Mouse (Mus musculus): ENCODE results near the gene Ppp1ca.

The Ppp1ca gene

DNA sequence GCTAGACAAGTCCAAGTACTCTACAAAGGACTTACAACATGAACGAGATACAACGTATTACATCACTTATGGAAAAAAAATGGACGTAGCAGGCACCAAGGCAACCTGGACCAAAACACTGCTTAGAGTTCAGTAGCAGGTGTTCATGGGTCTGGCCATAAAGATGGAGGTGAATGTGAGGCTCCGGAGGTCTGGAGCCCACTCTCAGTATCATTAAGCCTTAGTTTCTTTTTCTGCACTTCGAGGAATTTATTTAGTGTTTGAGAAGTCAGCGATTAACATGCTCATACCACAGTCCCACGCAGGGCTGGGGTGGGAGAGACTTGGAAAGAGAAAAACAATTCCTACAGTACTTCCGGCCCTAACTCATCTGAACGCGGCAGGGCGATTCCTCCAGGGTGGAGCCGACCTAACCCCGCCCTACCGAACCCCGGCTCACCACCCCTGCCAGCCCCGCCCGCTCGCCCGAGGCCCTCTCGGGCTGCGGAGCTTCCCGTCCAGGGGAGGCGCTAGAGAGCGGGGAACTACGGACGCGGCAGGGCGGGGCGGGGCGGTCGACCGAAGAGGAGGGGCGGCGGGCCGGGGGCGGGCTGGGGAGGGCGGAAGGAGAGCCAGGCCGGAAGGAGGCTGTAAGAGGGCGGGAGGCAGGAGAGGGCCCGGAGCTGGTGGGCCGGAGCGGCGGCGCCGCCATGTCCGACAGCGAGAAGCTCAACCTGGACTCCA is at the start of gene Ppp1ca:
Gene Ppp1ca, plus strand, starts transcription at position 538 of the 723 bp plus-strand sequence.
- DNase-seq (ENCODE audit: low spot score), result peak; percentile 94

DNA sequence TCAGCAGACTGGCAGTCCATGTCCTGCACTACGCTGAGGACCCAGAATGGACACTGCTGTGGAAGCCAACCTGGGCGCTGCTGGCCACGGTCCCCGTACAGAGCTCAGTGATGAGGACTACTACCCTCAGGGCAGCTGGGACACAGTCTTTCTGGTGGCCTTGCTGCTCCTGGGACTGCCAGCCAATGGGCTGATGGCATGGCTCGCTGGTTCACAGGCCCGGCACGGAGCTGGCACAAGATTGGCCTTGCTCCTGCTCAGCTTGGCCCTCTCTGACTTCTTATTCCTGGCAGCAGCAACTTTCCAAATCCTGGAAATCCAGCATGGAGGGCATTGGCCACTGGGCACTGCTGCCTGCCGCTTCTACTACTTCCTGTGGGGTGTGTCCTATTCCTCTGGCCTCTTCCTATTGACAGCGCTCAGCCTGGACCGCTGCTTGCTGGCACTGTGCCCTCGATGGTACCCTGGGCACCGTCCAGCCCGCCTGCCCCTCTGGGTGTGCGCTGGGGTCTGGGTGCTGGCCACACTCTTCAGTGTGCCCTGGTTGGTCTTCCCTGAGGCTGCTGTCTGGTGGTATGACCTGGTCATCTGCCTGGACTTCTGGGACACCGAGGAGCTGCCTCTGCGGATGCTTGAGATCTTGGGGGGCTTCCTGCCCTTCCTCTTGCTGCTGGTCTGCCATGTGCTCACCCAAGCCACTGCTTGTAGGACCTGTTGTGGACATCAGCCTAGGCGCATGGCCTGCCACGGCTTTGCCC is 49.3 kb upstream of the Ppp1ca start:
- no peak for DNase-seq (ENCODE audit: low spot score)

DNA sequence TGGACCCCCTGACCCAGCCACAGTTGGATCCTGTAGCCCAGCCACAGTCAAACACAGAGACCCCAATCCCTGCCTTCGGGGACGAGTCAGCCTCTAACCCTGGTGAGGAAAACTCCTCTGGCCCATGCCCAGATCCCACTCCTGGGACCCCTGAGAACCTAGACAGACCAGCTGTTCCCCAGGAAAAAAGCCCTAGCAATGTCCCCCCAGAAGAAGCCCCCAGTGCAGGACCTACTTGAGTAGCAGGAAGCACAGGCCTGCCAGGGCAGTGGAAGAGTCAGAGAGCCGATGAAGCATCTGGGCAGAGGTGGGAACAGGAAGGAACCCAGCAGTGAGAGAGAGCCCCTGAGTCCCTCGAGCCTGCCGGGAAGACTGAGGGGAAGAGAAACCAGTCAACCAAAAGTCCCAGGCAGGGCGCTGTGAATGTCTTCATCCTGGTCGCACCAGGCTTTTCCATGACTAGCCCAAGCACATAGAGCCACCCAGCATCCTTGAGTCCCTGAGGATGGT is 48.1 kb upstream of the Ppp1ca start, which contains the start of gene Cabp4:
Gene Cabp4, minus strand, starts transcription at position 275 of the 510 bp plus-strand sequence.
- DNase-seq (ENCODE audit: low spot score), result no peak

DNA sequence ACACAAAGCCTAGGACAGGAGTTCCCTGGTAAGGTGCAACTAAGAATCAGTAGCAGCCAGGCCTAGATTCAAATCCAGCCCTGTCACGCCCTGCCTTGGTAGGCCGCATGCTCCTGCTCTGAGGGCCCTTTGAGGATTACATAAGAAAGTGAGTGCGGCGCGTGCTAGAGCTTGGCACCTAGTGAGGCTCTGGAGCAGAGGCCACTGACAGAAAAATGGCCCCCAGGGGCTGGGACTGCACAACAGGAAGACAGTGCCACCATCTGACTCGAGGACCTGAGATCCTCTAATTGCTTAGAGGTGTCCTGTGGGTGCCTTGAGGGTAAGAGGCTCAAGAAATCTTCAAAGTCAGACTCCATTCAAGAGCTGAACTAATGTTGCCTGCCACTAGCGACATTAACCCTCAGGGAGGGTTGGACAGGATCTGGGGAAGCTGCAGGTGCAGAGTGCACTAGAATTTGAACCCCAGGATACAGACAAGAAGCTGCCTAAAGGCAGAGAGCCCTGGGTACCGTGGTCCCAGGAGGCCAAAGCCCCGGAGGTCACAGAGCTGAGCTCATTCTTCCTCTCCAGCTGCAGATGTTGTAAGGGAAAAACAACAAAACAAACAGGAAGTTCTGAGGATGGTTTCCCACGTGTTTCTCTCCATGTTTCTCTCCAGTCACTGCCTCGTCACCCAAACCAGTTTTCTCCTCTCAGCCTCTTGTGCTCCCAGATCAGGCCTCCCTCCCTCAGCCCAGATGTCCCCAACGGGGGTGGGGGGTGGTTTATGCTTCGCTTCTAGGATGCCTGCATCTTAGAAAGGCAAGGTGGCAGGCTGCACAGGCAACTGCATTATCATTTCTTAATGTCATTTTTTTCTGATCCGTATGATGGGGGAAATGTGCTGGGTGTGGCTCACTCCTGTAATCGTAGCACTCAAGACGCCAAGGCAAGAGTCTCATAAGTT is 47.0 kb upstream of the Ppp1ca start:
- no peak for DNase-seq (ENCODE audit: low spot score)

DNA sequence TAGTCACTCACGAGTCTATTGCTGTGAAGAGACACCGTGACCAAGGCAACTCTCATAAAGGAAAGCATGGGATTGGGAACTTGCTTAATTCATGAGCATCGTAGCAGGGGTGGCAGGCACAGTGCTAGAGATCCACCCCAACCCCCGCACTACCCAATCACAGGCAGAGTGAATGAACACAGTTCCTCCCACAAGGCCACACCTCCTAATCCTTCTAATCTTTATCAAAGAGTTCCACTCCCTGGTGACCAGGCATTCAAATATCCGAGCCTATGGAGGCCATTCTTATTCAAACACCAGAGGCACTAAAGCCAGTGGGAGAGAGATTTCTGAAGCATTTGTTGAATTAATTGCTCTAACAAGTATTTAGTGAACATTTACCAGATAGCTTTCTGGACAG is 45.9 kb upstream of the Ppp1ca start:
- DNase-seq (ENCODE audit: low spot score), result no peak

DNA sequence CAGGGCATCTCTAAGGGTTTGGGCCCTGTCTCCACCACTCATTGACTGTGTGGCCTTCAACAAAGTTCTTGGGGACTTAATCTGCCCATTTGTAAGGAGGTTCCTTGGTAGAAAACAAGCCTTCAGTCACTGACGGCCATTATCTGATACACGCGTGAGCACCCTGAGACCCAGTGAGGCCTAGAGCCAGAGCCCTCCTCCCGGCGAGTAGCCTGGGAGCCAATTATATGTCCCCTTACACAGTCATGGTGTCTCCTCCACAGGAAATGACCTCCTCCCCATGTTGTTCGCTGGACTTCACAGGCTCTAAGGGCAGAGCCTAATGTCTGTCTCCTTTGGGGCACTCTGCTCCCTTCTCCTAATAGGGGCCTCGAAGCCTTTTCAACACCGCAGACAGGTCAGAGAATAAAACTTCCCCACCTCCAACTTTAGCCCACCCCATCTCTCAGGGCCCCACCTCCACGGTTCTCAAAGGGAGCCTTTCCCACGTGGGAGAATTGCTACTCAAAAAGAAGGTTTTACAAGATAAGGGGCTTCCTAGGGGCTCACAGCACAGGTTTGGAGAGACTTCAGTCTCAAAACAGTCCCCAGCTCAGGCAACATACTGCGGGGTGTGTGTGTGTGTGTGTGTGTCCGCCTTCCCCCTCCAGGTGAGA is 45.4 kb upstream of the Ppp1ca start:
- DNase-seq (ENCODE audit: low spot score), result no peak

DNA sequence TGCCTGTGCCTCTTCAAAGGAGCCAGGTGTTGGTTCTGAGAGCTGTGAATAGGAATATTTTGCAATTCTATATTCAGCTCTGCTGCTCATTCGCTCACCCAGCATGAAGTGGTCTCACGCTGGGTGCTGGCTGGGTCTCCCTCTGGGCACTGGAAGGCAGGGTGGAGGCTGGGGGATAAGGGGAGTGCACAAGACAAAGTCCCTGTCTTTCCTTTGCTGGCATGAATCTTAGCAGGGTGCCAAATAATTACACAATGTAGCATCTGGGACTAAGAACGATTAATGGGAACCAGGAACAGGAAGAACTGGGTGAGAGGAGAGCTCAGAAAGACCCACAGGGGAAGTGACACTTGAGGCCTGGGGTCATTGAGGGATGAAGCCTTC is 44.9 kb upstream of the Ppp1ca start:
- DNase-seq (ENCODE audit: low spot score), result no peak

DNA sequence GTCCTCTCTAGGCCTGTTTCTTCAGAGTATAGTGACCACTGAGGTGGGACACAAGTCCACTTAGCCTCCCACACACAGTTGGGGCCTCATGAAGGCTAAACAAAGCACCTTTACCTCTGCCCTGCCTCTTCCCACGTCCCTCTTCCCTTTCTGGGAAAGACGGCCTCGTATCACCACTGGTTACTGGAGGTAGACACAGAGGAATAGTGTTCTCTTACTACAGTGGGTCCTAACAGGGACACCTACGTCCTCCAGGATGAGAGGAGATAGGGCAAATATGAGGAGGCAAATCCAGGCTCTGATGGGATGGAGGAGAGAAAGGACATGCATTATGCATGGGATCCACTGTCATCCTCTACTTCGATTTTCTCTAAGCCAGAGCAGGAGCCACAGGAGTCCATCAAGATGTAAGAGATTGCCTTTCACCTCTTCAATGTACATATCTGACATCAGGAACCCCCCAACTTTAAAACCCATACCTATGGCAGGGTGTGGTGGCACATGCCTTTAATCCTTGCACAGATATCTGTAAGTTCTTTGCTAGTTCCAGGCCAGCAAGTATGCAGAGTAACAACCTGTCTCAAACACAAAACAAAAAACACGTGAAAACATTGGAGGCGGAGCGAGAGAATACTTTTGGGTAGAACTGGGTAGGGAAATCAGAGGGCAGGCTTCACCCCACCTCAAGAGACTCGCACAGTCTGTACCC is 43.9 kb upstream of the Ppp1ca start:
- no peak for DNase-seq (ENCODE audit: low spot score)

DNA sequence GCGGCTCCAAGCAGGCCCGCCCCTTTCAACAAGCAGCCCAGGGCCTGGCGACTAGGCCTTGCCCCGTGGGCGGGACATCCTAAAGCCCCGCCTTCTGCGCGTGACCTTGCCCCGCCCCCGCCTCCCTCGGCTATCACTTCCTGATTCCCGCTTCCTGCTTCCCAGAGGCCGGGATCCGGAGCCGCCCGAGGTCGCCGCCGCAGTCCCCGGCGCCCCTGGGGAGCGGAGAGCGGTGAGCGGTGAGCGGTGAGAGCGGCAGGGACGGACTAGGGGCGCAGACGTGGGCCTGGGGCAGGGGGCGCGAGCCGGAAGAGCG is 43.4 kb upstream of the Ppp1ca start, which contains the start of gene Coro1b:
Gene Coro1b, plus strand, starts transcription at position 129 of the 316 bp plus-strand sequence.
- peak; percentile 89 for DNase-seq (ENCODE audit: low spot score)

DNA sequence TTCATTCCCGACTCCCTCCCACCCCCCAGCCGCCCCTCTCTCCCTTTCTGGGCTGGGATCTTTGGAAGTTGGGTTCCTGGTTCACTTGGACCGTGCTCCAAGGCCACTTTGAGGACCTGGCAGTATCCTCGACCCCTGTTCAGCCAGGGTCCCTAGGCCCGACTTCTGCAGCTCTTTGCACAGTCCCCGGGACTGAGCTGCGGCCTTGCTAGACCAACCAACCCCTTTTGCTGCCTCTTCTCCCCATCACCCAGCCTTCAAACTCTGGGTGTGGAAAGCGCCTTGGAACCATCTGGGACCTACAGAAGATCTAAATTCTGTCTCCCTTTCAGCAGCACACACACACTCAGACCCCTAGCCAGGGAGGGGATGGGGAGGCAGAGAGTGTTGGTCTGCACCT is 43.0 kb upstream of the Ppp1ca start:
- DNase-seq (ENCODE audit: low spot score), result no peak

DNA sequence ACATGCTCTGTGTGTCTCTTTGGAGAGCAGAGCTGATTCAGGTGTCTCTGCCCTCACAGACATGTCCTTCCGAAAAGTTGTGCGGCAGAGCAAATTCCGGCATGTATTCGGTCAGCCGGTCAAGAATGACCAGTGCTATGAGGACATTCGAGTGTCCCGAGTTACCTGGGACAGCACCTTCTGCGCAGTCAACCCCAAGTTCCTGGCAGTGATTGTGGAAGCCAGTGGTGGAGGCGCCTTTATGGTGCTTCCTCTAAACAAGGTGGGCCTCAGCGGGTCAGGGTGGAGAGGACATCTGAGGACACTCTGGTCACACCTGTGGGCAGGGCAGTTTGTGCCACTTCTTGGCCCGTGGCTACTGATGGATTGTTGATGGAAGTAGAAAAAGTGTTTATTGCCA is 42.6 kb upstream of the Ppp1ca start:
- no peak for DNase-seq (ENCODE audit: low spot score)

DNA sequence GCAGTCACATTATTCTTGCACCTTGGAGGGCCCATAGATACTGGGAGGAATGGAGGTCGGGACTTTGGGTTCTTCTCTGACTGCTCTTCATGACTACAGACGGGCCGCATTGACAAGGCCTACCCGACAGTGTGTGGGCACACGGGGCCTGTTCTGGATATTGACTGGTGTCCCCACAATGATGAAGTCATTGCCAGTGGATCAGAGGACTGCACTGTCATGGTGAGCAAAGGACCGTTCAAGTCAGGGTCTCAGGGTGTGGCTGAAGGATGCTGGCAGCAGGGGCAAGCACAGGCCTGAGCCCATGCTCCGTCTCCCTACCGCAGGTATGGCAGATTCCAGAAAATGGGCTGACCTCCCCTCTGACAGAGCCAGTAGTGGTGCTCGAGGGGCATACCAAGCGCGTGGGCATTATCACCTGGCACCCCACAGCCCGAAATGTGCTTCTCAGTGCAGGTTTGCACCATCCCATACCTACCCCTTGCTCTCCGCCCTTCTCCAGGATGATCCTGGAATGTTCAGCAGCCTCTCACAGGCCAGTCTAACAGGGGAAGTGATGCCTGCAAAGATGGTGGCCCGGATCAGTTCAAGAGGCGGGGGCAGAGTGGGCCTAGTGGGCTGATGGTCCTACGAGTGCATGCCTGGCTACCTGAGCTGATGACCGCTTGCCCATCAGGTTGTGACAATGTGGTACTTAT is 42.0 kb upstream of the Ppp1ca start:
- DNase-seq (ENCODE audit: low spot score), result no peak

DNA sequence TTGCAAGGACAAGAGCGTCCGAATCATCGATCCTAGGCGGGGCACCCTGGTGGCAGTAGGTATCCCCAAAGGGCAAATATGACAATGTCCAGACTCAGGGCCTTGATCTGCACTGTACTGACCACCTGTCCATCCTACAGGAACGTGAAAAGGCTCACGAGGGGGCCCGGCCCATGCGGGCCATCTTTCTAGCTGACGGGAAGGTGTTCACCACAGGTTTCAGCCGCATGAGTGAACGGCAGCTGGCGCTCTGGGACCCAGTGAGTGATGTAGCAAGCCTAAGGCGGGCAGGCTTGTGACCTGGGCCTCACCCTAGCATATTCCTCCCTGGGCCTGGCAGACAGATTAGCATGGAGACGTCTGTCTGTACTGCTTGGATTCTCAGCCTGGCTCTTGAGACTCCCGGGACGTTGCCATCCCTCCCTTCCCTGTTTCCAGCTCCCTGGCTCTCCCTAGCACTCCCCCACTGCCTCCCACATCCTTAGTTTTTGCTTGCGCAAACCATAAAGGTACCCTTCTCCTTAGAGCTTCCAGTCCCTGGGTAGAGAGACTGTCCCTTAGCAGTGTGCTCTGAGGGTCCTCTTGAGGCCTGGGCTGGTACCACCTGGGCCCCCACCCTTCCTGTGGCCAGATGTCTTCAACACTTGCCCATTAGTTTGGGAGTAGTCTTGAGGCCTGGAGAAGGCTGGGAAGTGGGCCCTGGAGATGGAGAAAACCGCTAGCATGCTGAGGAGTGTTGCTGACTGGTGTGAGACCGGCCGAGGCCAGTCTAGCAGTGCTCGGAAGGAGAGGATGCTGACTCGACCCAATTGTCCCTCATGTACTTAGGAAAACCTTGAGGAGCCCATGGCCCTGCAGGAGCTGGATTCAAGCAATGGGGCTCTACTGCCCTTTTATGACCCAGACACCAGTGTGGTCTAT is 41.0 kb upstream of the Ppp1ca start:
- DNase-seq (ENCODE audit: low spot score), result no peak

DNA sequence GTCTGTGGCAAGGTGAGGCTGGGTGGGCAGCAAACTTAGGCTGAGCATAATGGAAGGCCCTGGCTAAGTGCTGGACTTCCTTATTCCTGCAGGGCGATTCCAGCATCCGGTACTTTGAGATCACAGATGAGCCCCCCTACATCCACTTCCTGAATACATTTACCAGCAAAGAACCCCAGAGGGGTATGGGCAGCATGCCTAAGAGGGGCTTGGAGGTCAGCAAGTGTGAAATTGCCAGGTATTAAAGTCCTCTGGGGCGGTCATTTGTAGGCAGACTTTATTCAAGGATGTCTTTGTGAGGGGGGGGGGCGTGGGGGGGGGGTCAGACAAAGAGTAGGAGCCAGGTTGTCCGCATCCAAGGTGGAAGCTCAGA is 40.4 kb upstream of the Ppp1ca start:
- DNase-seq (ENCODE audit: low spot score), result no peak

DNA sequence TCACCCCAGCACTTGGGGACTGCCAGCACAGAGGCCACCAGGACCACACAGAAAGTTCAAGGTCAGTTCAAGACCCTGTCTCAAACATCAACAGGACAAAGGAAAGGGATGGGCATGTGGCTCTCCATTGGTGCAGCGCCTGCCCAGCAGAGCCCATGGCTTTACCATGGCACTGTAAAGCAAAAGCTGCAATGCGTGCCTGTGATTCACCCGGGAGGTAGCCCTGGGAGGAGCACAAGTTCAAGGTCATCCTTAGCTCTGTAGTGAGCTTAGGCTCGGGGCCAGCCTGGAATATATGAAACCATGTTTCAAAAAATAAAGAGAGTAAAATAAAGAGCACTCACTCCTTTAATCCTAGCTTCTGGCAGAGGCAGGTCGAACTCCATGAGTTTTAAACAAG is 40.0 kb upstream of the Ppp1ca start:
- DNase-seq (ENCODE audit: low spot score), result no peak

DNA sequence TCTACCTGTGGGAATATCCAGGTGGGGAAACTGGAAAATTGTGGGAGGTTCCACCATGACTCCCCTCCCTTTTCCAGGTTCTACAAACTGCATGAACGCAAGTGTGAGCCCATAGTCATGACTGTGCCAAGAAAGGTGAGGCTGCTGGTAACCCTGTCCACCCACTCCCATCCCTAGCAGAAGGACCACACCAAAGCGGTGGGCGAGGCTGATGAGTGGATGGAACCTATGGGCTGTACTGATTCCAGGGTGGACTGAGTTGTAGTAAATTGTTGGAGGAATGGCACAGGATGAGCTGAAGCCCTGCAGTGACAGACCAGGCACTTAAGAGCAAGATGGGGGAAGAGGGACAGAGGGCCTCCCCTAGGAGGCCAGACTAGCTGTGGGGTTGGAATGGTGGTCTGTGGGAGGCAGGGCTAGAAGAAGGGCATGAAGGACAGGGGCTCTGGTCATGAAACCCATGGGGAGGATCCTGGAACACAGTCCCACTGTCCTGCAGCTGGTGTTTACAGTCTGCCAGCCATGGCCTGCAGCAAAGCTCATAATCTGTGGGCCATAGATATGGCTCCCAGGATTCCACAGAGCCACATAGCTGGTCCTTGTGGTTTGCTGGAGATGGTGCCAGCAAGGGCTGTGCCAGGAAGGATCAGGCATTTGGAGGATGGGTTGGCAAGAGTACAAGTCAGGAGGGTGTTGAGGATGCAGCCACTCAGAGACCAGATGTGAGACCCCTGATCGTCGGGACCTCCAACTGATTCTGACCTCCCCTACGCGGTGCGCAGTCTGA is 39.2 kb upstream of the Ppp1ca start:
- DNase-seq (ENCODE audit: low spot score), result no peak

DNA sequence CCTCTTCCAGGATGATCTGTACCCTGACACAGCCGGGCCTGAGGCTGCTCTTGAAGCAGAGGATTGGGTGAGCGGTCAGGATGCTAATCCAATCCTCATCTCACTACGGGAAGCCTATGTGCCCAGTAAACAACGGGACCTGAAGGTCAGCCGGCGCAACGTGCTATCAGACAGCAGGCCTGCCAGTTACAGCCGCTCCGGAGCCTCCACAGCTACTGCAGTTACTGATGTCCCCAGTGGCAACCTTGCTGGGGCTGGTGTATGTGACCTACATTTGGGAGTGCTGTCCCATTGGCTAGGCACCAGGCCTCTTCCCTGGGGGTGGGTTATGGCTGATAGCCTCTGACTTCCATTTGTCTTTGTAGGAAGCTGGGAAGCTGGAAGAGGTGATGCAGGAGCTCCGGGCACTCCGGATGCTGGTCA is 38.6 kb upstream of the Ppp1ca start, which contains the start of gene Ptprcap:
Gene Ptprcap, plus strand, starts transcription at position 373 of the 423 bp plus-strand sequence.
- peak; percentile 51 for DNase-seq (ENCODE audit: low spot score)

DNA sequence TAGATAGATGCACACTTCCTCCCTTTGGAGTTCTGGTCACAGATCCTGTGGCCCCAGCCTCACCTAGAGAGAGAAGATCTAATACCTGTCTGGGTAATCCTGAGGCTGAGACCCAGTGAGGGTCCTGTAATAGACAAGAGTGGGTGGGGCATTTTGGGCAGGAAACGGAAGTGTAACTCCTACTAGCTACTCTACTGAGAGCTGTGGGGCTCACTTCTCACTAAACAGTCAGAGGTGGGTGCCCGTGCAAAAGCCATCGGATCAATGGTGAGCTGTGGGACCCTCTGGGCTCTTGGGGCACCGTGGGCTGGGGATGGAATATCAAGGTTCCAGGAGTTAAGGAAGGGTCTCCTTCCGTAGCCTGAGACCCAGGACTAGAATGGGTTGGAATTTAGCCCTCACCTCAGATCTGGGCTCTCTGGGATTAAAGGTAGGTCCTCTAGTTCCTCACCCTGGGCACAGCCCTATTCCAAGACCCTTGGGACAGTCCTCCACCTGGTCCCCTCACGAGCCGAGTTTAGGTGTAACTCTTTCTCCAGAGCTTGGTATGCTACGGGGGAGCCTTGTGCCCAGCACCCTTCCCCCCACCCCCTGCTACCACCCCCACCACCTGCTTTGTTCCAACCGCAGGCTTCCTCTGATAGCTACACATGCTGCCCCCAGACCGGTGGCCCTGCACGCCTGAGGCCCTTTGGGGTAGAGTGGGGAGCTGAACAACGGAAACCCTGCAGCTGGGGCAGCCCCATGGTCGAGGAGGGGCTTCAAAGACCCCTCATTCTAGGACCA is 37.2 kb upstream of the Ppp1ca start:
- no peak for DNase-seq (ENCODE audit: low spot score)

Data from MN1 (cell line).